Mouse (Mus musculus) midbrain, embryonic 12.5 days (tissue): Measurements from ENCODE around the gene Serpind1. TPM values are rescaled to one million over a fixed set of nuclear protein-coding genes. Genes with fewer than 3 reads are reported as not detected.

ENCODE experiments used
- ATAC-seq: fragments of 200-750 bp; cut with Nextera tagmentation; 2 replicates; pipeline ENCODE4 v1.8.0; 2017; ENCODE audit warnings: low read depth, moderate TSS enrichment, moderate library complexity; ENCODE audit not compliant: low FRiP score
- H3K27ac ChIP-seq: fragments of 300-500 bp; sonication (generic); replicated peaks from 2 replicates; pipeline ENCODE4 v1.5.1; 2016; ENCODE audit warnings: mild to moderate bottlenecking
- H3K27me3 ChIP-seq: fragments of 300-500 bp; sonication (generic); 2 replicates; pipeline ENCODE4 v1.6.1; 2016; ENCODE audit warnings: mild to moderate bottlenecking
- H3K36me3 ChIP-seq: fragments of 300-500 bp; sonication (generic); 2 replicates; pipeline ENCODE4 v1.6.1; 2016
- H3K4me1 ChIP-seq: fragments of 300-500 bp; sonication (generic); 2 replicates; pipeline ENCODE4 v1.6.1; 2016
- H3K4me2 ChIP-seq: fragments of 300-500 bp; sonication (generic); replicated peaks from 2 replicates; pipeline ENCODE4 v1.6.1; 2016; ENCODE audit warnings: mild to moderate bottlenecking, moderate library complexity
- H3K4me3 ChIP-seq: fragments of 300-500 bp; sonication (generic); 2 replicates; pipeline ENCODE4 v1.5.1; 2016; ENCODE audit warnings: mild to moderate bottlenecking
- H3K9ac ChIP-seq: fragments of 300-500 bp; sonication (generic); replicated peaks from 2 replicates; pipeline ENCODE4 v1.6.1; 2016; ENCODE audit warnings: mild to moderate bottlenecking, moderate library complexity
- H3K9me3 ChIP-seq: fragments of 300-500 bp; sonication (generic); 2 replicates; pipeline ENCODE4 v1.6.1; 2016; ENCODE audit warnings: mild to moderate bottlenecking
- WGBS: fragments of 180-500 bp; shearing (Covaris S2); methylation state at CpG from one replicate; pipeline ENCODE4 v1.1.7; 2016; 5-methylcytosine and 5-hydroxymethylcytosine counted together
- polyA plus RNA-seq: library from polyadenylated mRNA; unstranded; fragments of >200 nt; fragmentation: Nextera tagmentation; extraction: Ambion mirVana; gene quantifications from 2 replicates; pipeline ENCODE4 v1.2.1, GENCODE M21; 2016

Gene Serpind1
- polyA plus RNA-seq, 1 experiment from 2014 or later: 0.46 TPM

DNA sequence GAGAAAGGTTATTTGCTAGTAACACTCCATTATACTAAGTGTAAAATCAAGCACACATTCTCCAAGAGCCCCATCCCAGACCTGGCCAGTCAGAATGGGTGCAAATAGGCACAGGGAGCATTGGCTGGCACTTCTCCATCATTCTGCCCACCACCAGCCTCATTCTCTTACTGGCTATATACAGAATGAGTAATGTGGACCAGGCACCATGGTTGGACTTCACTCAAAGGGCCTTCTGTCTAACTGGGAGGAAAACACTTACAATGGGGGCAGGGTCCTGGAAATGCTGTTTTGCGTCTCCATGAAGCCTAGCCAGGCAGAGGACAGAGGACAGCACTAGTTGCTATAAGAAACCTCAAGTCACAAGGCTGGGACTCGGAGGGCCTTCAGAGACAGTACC, 5.1 kb upstream of the Serpind1 start:
- no peak overlapping the region for H3K4me2 ChIP-seq
- 98% methylated on average over 2 of the region's 2 CpGs for WGBS
- peaks cover 57% of the 10 kb centered on the region for H3K36me3 ChIP-seq
- no peaks in the 10 kb centered on the region for H3K27me3 ChIP-seq
- H3K9ac ChIP-seq: no peak overlapping the region
- no peaks in the 10 kb centered on the region for H3K4me1 ChIP-seq
- no peak for ATAC-seq
- no peaks in the 10 kb centered on the region for H3K9me3 ChIP-seq
- no peak overlapping the region for H3K4me3 ChIP-seq
- no peak overlapping the region for H3K27ac ChIP-seq

DNA sequence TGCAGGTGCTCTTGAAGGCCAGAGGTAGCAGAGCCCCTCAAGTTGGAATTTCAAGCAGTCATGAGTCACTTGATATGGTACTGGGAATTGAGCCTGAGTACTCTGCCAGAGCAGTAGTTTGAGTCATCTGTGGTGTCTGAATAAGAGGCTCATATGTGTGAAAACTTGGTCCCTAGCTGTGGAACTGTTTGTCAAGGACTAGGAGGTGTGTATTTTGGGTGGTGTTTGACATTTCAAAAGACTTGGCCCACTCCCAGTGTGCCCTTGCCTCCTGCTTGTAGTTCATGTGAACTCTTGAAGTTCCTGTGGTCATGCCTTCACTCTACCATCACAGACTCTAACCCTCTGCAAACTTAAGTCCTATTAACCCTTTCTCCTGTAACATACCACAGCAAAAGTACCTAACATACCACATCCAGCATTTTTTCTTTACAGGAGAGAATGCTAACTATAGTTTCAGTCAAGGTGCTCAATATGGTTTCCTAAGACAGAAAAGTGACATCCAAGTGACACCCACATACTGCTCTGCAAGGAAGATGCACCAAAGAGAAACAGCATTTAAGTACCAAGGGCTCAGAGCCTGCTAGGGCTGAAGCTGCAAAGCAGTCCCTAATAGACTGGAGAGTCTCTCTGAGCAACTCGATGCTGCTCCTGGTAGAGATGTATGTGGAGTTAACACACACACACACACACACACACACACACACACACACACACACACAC, 1.2 kb upstream of the Serpind1 start:
- ATAC-seq: no peak
- peaks cover 20% of the 10 kb centered on the region for H3K36me3 ChIP-seq
- H3K4me3 ChIP-seq: no peak overlapping the region
- no peaks in the 10 kb centered on the region for H3K4me1 ChIP-seq
- no peak overlapping the region for H3K27ac ChIP-seq
- H3K4me2 ChIP-seq: no peak overlapping the region
- H3K9ac ChIP-seq: no peak overlapping the region
- no peaks in the 10 kb centered on the region for H3K27me3 ChIP-seq
- 89% methylated on average over 1 of the region's 1 CpGs for whole genome bisulfite sequencing
- no peaks in the 10 kb centered on the region for H3K9me3 ChIP-seq

DNA sequence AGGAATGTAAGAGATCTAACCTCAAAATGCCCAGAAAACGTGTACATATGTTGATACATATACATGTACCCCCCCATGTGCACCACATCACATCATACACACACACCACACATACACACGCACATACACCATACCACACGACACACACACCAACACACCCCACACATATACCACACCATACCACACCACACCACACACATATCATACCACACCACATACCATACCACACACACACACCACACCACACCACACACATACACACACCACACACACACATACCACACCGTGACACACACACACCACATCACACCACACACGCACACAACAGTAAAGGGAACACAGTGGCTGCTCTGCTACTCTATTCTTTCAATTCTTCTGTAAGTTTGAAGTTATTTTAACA, 684 bp downstream of the Serpind1 start:
- Histone ChIP-seq H3K36me3 (peaks cover 20% of the 10 kb centered on the region; the same call in 1 of the 2 replicates), H3K27ac (no peak overlapping the region), H3K27me3 (no peaks in the 10 kb centered on the region), H3K9me3 (no peaks in the 10 kb centered on the region), H3K4me3 (no peak overlapping the region), H3K4me1 (no peaks in the 10 kb centered on the region), H3K4me2 (no peak overlapping the region), H3K9ac (no peak overlapping the region)
- ATAC-seq: no peak
- WGBS: 88% methylated on average over 5 of the region's 5 CpGs

DNA sequence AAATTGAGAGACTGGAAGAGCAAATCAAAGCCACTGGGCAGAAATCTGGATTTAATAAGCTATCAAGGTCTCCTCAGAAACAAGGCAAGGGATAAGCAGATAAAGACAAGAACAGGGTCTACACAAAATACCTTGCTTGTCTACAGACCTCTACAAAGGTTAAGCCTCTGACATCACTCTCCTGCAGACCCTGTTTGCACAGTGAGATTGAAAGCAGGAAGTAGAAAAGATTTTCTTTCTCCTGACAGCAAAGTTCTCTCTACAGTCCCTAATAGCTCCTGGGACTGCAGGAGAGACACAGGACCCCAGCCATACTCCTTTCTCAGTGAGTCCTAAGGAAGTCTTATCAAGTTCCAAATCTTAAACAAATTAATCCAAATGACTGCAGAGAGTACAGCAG, 3.4 kb downstream of the Serpind1 start:
- Histone ChIP-seq H3K36me3 (peaks cover 23% of the 10 kb centered on the region), H3K4me1 (no peaks in the 10 kb centered on the region), H3K4me2 (no peak overlapping the region), H3K27me3 (no peaks in the 10 kb centered on the region), H3K27ac (no peak overlapping the region), H3K4me3 (no peak overlapping the region), H3K9ac (no peak overlapping the region), H3K9me3 (no peaks in the 10 kb centered on the region)
- ATAC-seq: no peak

- H3K36me3 ChIP-seq: peaks cover 31% of the 10 kb centered on the region
- 90% methylated on average over 1 of the region's 1 CpGs for WGBS
- no peaks in the 10 kb centered on the region for H3K27me3 ChIP-seq
- no peak overlapping the region for H3K4me3 ChIP-seq
- H3K9me3 ChIP-seq: no peaks in the 10 kb centered on the region
- H3K27ac ChIP-seq: no peak overlapping the region
- ATAC-seq: no peak
- no peak overlapping the region for H3K4me2 ChIP-seq
- no peak overlapping the region for H3K9ac ChIP-seq
- no peaks in the 10 kb centered on the region for H3K4me1 ChIP-seq
These were observed 4.9 kb downstream of the Serpind1 start for GRCm38 (mm10) chr16:17336089-17336488.

- no peaks in the 10 kb centered on the region for H3K4me1 ChIP-seq
- peaks cover 38% of the 10 kb centered on the region for H3K36me3 ChIP-seq
- ATAC-seq: no peak
- no peaks in the 10 kb centered on the region for H3K27me3 ChIP-seq
- no peak overlapping the region for H3K4me3 ChIP-seq
- no peaks in the 10 kb centered on the region for H3K9me3 ChIP-seq
- no peak overlapping the region for H3K4me2 ChIP-seq
- no peak overlapping the region for H3K9ac ChIP-seq
- no peak overlapping the region for H3K27ac ChIP-seq
- WGBS: 93% methylated on average over 7 of the region's 7 CpGs
These were observed 8.5 kb downstream of the Serpind1 start for GRCm38 (mm10) chr16:17339701-17340100.

GRCm38 (mm10) chr16:17340705-17341104, 9.5 kb downstream of the Serpind1 start:
- peaks cover 30% of the 10 kb centered on the region for H3K36me3 ChIP-seq
- no peak overlapping the region for H3K4me2 ChIP-seq
- ATAC-seq: no peak
- H3K4me3 ChIP-seq: no peak overlapping the region
- no peaks in the 10 kb centered on the region for H3K4me1 ChIP-seq
- H3K9me3 ChIP-seq: no peaks in the 10 kb centered on the region
- WGBS: 84% methylated on average over 2 of the region's 2 CpGs
- H3K9ac ChIP-seq: no peak overlapping the region
- H3K27me3 ChIP-seq: no peaks in the 10 kb centered on the region
- no peak overlapping the region for H3K27ac ChIP-seq

- Histone ChIP-seq H3K27ac (no peak overlapping the region), H3K9me3 (no peaks in the 10 kb centered on the region), H3K36me3 (peaks cover 26% of the 10 kb centered on the region), H3K4me3 (no peak overlapping the region), H3K9ac (no peak overlapping the region), H3K27me3 (no peaks in the 10 kb centered on the region), H3K4me2 (no peak overlapping the region), H3K4me1 (no peaks in the 10 kb centered on the region)
- no peak for ATAC-seq
- WGBS: 93% methylated on average over 4 of the region's 4 CpGs
These were observed 10.7 kb downstream of the Serpind1 start for GRCm38 (mm10) chr16:17341847-17342246.

DNA sequence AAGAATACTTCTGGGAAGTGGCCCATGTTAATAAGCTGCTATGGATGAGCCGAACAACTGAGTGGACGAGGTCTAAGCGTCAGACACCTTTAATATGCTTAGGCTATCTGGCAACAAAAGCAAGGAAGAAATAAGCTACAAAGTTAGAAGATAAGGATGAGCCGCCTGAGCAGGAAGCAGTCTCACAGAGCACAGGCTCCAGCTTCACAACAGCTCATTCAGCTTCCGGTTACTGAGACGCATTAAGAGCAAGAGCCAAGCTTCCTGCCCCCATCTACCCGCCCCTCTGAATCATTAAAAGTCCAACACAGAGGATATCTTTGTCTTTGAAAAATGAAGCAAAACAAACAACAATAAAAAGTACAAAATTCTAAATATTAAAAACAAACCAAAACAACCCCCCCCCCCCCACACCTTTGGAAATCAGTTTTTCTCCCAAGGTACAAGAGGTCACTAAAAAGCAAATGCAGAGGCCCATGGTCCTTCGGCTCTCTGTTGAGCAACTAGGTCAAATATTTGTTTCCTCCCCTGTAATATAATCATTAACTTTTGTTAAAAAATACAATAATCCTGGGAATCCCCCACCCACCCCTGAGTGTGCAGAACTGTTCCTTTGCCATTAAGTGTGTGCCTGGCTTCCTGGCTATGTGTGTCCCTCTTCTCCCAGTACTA, 14.1 kb downstream of the Serpind1 start:
- Histone ChIP-seq H3K9ac (no peak overlapping the region), H3K4me2 (no peak overlapping the region), H3K27ac (no peak overlapping the region), H3K36me3 (peaks cover 35% of the 10 kb centered on the region), H3K9me3 (no peaks in the 10 kb centered on the region), H3K27me3 (no peaks in the 10 kb centered on the region), H3K4me3 (no peak overlapping the region), H3K4me1 (no peaks in the 10 kb centered on the region)
- WGBS: 93% methylated on average over 8 of the region's 8 CpGs
- no peak for ATAC-seq

DNA sequence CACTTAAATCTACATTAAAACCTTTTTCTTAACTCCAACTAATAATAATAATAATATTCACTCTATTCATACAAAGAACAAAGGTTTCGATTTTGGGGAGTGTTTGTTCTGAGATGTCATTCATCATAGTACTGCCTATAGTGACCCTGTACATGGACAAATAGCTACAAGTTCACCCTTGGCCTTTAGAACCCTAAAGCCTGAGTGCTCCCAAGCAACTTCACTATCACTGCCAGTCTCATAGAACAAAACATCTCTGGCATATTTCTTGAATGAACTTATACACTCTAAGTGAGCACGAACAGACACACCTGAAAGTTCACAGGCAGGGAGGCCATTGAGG, 14.6 kb downstream of the Serpind1 start:
- no peak overlapping the region for H3K27ac ChIP-seq
- peaks cover 39% of the 10 kb centered on the region for H3K36me3 ChIP-seq
- no peak overlapping the region for H3K9ac ChIP-seq
- H3K4me2 ChIP-seq: no peak overlapping the region
- H3K27me3 ChIP-seq: no peaks in the 10 kb centered on the region
- H3K4me3 ChIP-seq: no peak overlapping the region
- H3K4me1 ChIP-seq: no peaks in the 10 kb centered on the region
- WGBS: 87% methylated on average over 2 of the region's 2 CpGs
- no peaks in the 10 kb centered on the region for H3K9me3 ChIP-seq
- no peak for ATAC-seq

GRCm38 (mm10) chr16:17346766-17347165, 15.6 kb downstream of the Serpind1 start:
- no peak for ATAC-seq
- WGBS: 85% methylated on average over 1 of the region's 1 CpGs
- no peaks in the 10 kb centered on the region for H3K9me3 ChIP-seq
- H3K36me3 ChIP-seq: peaks cover 49% of the 10 kb centered on the region
- H3K4me2 ChIP-seq: no peak overlapping the region
- no peak overlapping the region for H3K27ac ChIP-seq
- H3K9ac ChIP-seq: no peak overlapping the region
- H3K4me3 ChIP-seq: no peak overlapping the region
- no peaks in the 10 kb centered on the region for H3K4me1 ChIP-seq
- H3K27me3 ChIP-seq: no peaks in the 10 kb centered on the region

GRCm38 (mm10) chr16:17356031-17356430, 24.9 kb downstream of the Serpind1 start:
- no peak for ATAC-seq
- WGBS: 96% methylated on average over 6 of the region's 6 CpGs
- Histone ChIP-seq H3K4me1 (no peaks in the 10 kb centered on the region), H3K9ac (no peak overlapping the region), H3K27me3 (no peaks in the 10 kb centered on the region), H3K27ac (no peak overlapping the region), H3K4me2 (no peak overlapping the region), H3K36me3 (peaks cover 69% of the 10 kb centered on the region), H3K9me3 (no peaks in the 10 kb centered on the region), H3K4me3 (no peak overlapping the region)

DNA sequence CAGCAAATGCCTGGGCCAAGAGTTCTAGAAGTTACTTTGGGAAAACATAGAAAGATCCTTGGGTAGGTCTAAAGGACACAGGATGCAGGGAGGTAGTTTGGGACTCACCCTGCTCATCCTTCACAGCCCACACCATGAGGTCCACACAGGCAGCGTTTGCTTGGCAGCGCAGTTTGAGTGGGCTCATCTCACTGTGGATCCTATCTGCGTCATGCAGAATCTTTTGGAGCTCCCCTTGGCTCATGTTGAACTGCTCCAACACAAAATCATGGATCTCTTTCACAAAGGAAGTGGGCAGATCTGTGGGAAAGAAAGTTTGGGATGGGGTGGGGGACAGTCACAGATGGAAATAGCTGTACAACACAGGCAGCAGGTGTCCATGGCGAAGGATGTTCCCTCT, 27.6 kb downstream of the Serpind1 start:
- peaks cover 58% of the 10 kb centered on the region for H3K36me3 ChIP-seq
- H3K27ac ChIP-seq: no peak overlapping the region
- no peak overlapping the region for H3K4me3 ChIP-seq
- no peak overlapping the region for H3K4me2 ChIP-seq
- WGBS: 96% methylated on average over 4 of the region's 4 CpGs
- H3K9ac ChIP-seq: no peak overlapping the region
- no peaks in the 10 kb centered on the region for H3K9me3 ChIP-seq
- H3K4me1 ChIP-seq: no peaks in the 10 kb centered on the region
- ATAC-seq: no peak
- no peaks in the 10 kb centered on the region for H3K27me3 ChIP-seq
